Mouse (Mus musculus) limb, embryonic 14.5 days (tissue): ENCODE data around the gene Ank2. TPM values are rescaled to one million over a fixed set of nuclear protein-coding genes. Genes with fewer than 3 reads are reported as not detected.

Experiments
- ATAC-seq: fragments of 200-750 bp; cut with Nextera tagmentation; 2 replicates; pipeline ENCODE4 v1.8.0; 2017; ENCODE audit warnings: low read depth, moderate number of reproducible peaks, moderate TSS enrichment; ENCODE audit not compliant: low FRiP score
- DNase-seq: peaks from one replicate; pipeline ENCODE4 v3.0.0-alpha.2; 2015; ENCODE audit warnings: low spot score
- H3K27ac ChIP-seq: fragments of 300-500 bp; sonication (generic); replicated peaks from 2 replicates; pipeline ENCODE4 v1.5.1; 2014; ENCODE audit warnings: low read depth, mild to moderate bottlenecking, low read length, moderate library complexity, mixed read lengths
- H3K27me3 ChIP-seq: fragments of 300-500 bp; sonication (generic); 2 replicates; pipeline ENCODE4 v1.6.1; 2014; ENCODE audit warnings: low read length, mixed read lengths; ENCODE audit not compliant: control insufficient read depth, insufficient read depth
- H3K36me3 ChIP-seq: fragments of 300-500 bp; sonication (generic); 2 replicates; pipeline ENCODE4 v1.6.1; 2014; ENCODE audit warnings: mild to moderate bottlenecking, low read length, moderate library complexity, mixed read lengths; ENCODE audit not compliant: control insufficient read depth, insufficient read depth
- H3K4me1 ChIP-seq: fragments of 300-500 bp; sonication (generic); 2 replicates; pipeline ENCODE4 v1.6.1; 2014; ENCODE audit warnings: antibody characterized with exemption, low read length, mixed read lengths; ENCODE audit not compliant: control insufficient read depth, insufficient read depth
- H3K4me2 ChIP-seq: fragments of 300-500 bp; sonication (generic); replicated peaks from 2 replicates; pipeline ENCODE4 v1.6.1; 2014; ENCODE audit warnings: low read depth, mild to moderate bottlenecking, low read length, moderate library complexity; ENCODE audit not compliant: severe bottlenecking
- H3K4me3 ChIP-seq: fragments of 300-500 bp; sonication (generic); replicated peaks from 2 replicates; pipeline ENCODE4 v1.5.1; 2014; ENCODE audit warnings: low read length
- H3K9ac ChIP-seq: fragments of 300-500 bp; sonication (generic); 2 replicates; pipeline ENCODE4 v1.6.1; 2014; ENCODE audit warnings: mild to moderate bottlenecking, low read depth, low read length, moderate library complexity; ENCODE audit not compliant: severe bottlenecking
- H3K9me3 ChIP-seq: fragments of 300-500 bp; sonication (generic); 2 replicates; pipeline ENCODE4 v1.6.1; 2016; ENCODE audit warnings: low read length; ENCODE audit not compliant: control insufficient read depth
- POLR2A ChIP-seq: fragments of 200-500 bp; IDR thresholded peaks from 2 replicates; pipeline ENCODE4 v1.8.0; 2012; ENCODE audit warnings: inconsistent platforms, mild to moderate bottlenecking, moderate library complexity, borderline replicate concordance; ENCODE audit not compliant: insufficient read depth, insufficient read length; ENCODE audit errors: extremely low read depth
- WGBS: fragments of 180-500 bp; shearing (Covaris S2); extraction: QIAGEN DNeasy Blood & Tissue Kit; methylation state at CpG from one replicate; pipeline ENCODE4 v1.1.7; 2014; 5-methylcytosine and 5-hydroxymethylcytosine counted together
- polyA plus RNA-seq, 2 experiments: library from polyadenylated mRNA; depleted of rRNA in 1 of 2; stranded (reverse) in 1 of 2; unstranded in 1 of 2; fragments of >200 nt; fragmentation: Nextera tagmentation in 1 of 2; extraction: Ambion mirVana in 1 of 2; gene quantifications; 2 replicates each; pipeline versions ENCODE4 v1.2.1 to v1.2.3; 2012 to 2014

The Ank2 gene
- polyA plus RNA-seq, 2 experiments: 33.0 to 41.6 TPM

- no peak for DNase-seq
- H3K9ac ChIP-seq: peak overlapping the region; percentile 50; the same call in 1 of the 2 replicates
These were observed 500.4 kb downstream of the Ank2 start for GRCm38 (mm10) chr3:126998742-126999112.

GRCm38 (mm10) chr3:126998008-126998741, 501.0 kb downstream of the Ank2 start:
- WGBS: 9% methylated on average over 12 of the region's 12 CpGs
- no peaks in the 10 kb centered on the region for H3K9me3 ChIP-seq
- H3K4me2 ChIP-seq: peak overlapping the region; percentile 56
- DNase-seq: peak; percentile 87
- TF ChIP-seq POLR2A: no peak
- no peaks in the 10 kb centered on the region for H3K27me3 ChIP-seq
- peak overlapping the region; percentile 76 for H3K27ac ChIP-seq
- peak; percentile 84 for ATAC-seq
- H3K9ac ChIP-seq: peak overlapping the region; percentile 50
- H3K4me1 ChIP-seq: peaks cover 13% of the 10 kb centered on the region; the same call in 1 of the 2 replicates
- H3K4me3 ChIP-seq: peak overlapping the region; percentile 29
- no peaks in the 10 kb centered on the region; the same call in 1 of the 2 replicates for H3K36me3 ChIP-seq

More at GRCm38 (mm10) chr3:126998742-126999112, 500.4 kb downstream of the Ank2 start:
- H3K4me3 ChIP-seq: peak overlapping the region; percentile 29
- H3K4me2 ChIP-seq: peak overlapping the region; percentile 56
- TF ChIP-seq POLR2A: no peak
- peak overlapping the region; percentile 76; the same call in 1 of the 2 replicates for H3K27ac ChIP-seq
- peaks cover 13% of the 10 kb centered on the region; the same call in 1 of the 2 replicates for H3K4me1 ChIP-seq
- H3K9me3 ChIP-seq: no peaks in the 10 kb centered on the region
- 8% methylated on average over 8 of the region's 8 CpGs for WGBS
- H3K27me3 ChIP-seq: no peaks in the 10 kb centered on the region
- ATAC-seq: no peak
- H3K36me3 ChIP-seq: no peaks in the 10 kb centered on the region

- no peak for TF ChIP-seq POLR2A
- H3K4me2 ChIP-seq: peak overlapping the region; percentile 56
- H3K27ac ChIP-seq: peak overlapping the region; percentile 76
- H3K9ac ChIP-seq: peak overlapping the region; percentile 50
- H3K4me3 ChIP-seq: peak overlapping the region; percentile 29
- peak; percentile 45 for DNase-seq
- no peaks in the 10 kb centered on the region; the same call in 1 of the 2 replicates for H3K36me3 ChIP-seq
- peaks cover 13% of the 10 kb centered on the region; the same call in 1 of the 2 replicates for H3K4me1 ChIP-seq
- no peaks in the 10 kb centered on the region for H3K9me3 ChIP-seq
- no peaks in the 10 kb centered on the region for H3K27me3 ChIP-seq
- 9% methylated on average over 17 of the region's 17 CpGs for WGBS
- ATAC-seq: peak; percentile 53; the same call in 1 of the 2 replicates
These were observed 501.7 kb downstream of the Ank2 start for GRCm38 (mm10) chr3:126997391-126998007.

- H3K36me3 ChIP-seq: no peaks in the 10 kb centered on the region; the same call in 1 of the 2 replicates
- no peaks in the 10 kb centered on the region for H3K9me3 ChIP-seq
- H3K4me2 ChIP-seq: no peak overlapping the region
- 82% methylated on average over 8 of the region's 8 CpGs for WGBS
- H3K9ac ChIP-seq: no peak overlapping the region
- no peak for TF ChIP-seq POLR2A
- peaks cover 13% of the 10 kb centered on the region; the same call in 1 of the 2 replicates for H3K4me1 ChIP-seq
- H3K27me3 ChIP-seq: no peaks in the 10 kb centered on the region
- ATAC-seq (no peak), DNase-seq (no peak)
- H3K4me3 ChIP-seq: 0 out of 2 replicates have a peak overlapping the region, but pooled peaks have one; percentile 29
- H3K27ac ChIP-seq: no peak overlapping the region
These were observed 502.4 kb downstream of the Ank2 start for GRCm38 (mm10) chr3:126996721-126997120.

GRCm38 (mm10) chr3:126995970-126996369, 503.2 kb downstream of the Ank2 start:
- Histone ChIP-seq H3K4me2 (no peak overlapping the region), H3K9me3 (no peaks in the 10 kb centered on the region), H3K4me1 (peaks cover 13% of the 10 kb centered on the region; the same call in 1 of the 2 replicates), H3K4me3 (no peak overlapping the region), H3K9ac (no peak overlapping the region), H3K27me3 (no peaks in the 10 kb centered on the region), H3K36me3 (no peaks in the 10 kb centered on the region; the same call in 1 of the 2 replicates), H3K27ac (no peak overlapping the region)
- ATAC-seq (no peak), DNase-seq (peak; percentile 59)
- no peak for TF ChIP-seq POLR2A
- WGBS: 78% methylated on average over 4 of the region's 4 CpGs
